Comparison of ENCODE assay signal across 18 mouse cellular contexts in genomic region chr8:119627613-119628359, GRCm38 (mm10). TPM values are rescaled to one million over a fixed set of nuclear protein-coding genes. Genes with fewer than 3 reads are reported as not detected.
DNase-seq lines count a peak whose midpoint lies in the region; ATAC-seq lines count a peak whose summit lies in the region.
"Had no signal": no experiment of that assay in that cellular context is flagged by ENCODE, and none has a peak within 500 bp of the region (broad histone marks: within the 10 kb centered on the region; RNA-seq: fewer than 3 reads in every experiment).

No protein-coding gene starts in this region.

- H3K27me3 ChIP-seq in kidney, embryonic 15.5 days = peaks cover 16% of the 10 kb centered on the region
- H3K27me3 ChIP-seq in liver, embryonic 13.5 days = peaks cover 19% of the 10 kb centered on the region

- ATAC-seq in kidney, embryonic 15.5 days (replicated peaks; ENCODE audit: low FRiP score) = 0 out of 2 replicates have a peak, but pooled peaks have one; percentile 47
- peak; percentile 52 for ATAC-seq in liver, embryonic 13.5 days (ENCODE audit: low read depth)

- no peak for DNase-seq in kidney, postnatal 10 days
- peak; percentile 81 for DNase-seq in ES-CJ7 (ENCODE audit: low read depth, low spot score)
- peak; percentile 63 for DNase-seq in embryo, embryonic 11 days
- DNase-seq in liver, embryonic 13.5 days = no peak
- DNase-seq in cerebellum, adult 11-12 months = no peak
- DNase-seq in thymus, postnatal 10 days (ENCODE audit: low spot score in 2 of 2) = no peak
- DNase-seq in spleen, postnatal 10 days (ENCODE audit: low spot score in 2 of 2) = no peak
- DNase-seq: cerebellum, postnatal 14 days; heart, adult 2 months; kidney, adult 2 months; layer of hippocampus, adult 9-11 months; left cerebral cortex, postnatal 4 days; lung, postnatal 4 days; right cerebral cortex, postnatal 14 days; thymus, postnatal 14 days had no signal

- H3K36me3 ChIP-seq in kidney, embryonic 15.5 days = no peaks in the 10 kb centered on the region
- no peaks in the 10 kb centered on the region for H3K36me3 ChIP-seq in liver, embryonic 13.5 days
- H3K36me3 ChIP-seq: hindbrain, embryonic 13.5 days had no signal

- H3K9me3 ChIP-seq in kidney, embryonic 15.5 days (replicated peaks) = no peaks in the 10 kb centered on the region
- no peaks in the 10 kb centered on the region for H3K9me3 ChIP-seq in liver, embryonic 13.5 days (replicated peaks)
- H3K9me3 ChIP-seq: hindbrain, embryonic 13.5 days had no signal

- WGBS in kidney, embryonic 15.5 days = 38% methylated on average over 10 of the region's 10 CpGs
- 30% methylated on average over 10 of the region's 10 CpGs for WGBS in liver, embryonic 13.5 days (ENCODE audit: insufficient replicate concordance)

- no peak overlapping the region for H3K9ac ChIP-seq in kidney, embryonic 15.5 days
- no peak overlapping the region for H3K9ac ChIP-seq in liver, embryonic 13.5 days
- H3K9ac ChIP-seq: hindbrain, embryonic 13.5 days had no signal

- no peak overlapping the region for H3K4me2 ChIP-seq in kidney, embryonic 15.5 days
- no peak overlapping the region for H3K4me2 ChIP-seq in liver, embryonic 13.5 days
- H3K4me2 ChIP-seq: hindbrain, embryonic 13.5 days had no signal

- H3K4me1 ChIP-seq in kidney, embryonic 15.5 days = peaks cover 19% of the 10 kb centered on the region; the same call in 1 of the 2 replicates
- peaks cover 16% of the 10 kb centered on the region for H3K4me1 ChIP-seq in liver, embryonic 13.5 days (replicated peaks)

- H3K4me3 ChIP-seq in kidney, embryonic 15.5 days (replicated peaks) = no peak overlapping the region
- no peak overlapping the region for H3K4me3 ChIP-seq in liver, embryonic 13.5 days (replicated peaks)
- H3K4me3 ChIP-seq: heart, adult 2 months; hindbrain, embryonic 13.5 days had no signal

- H3K27ac ChIP-seq in kidney, embryonic 15.5 days = no peak overlapping the region
- H3K27ac ChIP-seq in liver, embryonic 13.5 days = no peak overlapping the region
- H3K27ac ChIP-seq: heart, adult 2 months; hindbrain, embryonic 13.5 days had no signal

RNA-seq across cellular contexts. Expression of gene Kcng4, which starts 7.7 kb away (rescaled TPM):
- 0.05 TPM in 1 of 2 replicates, not detected in the other for polyA plus RNA-seq in kidney, embryonic 15.5 days (2015; fragmentation: Nextera tagmentation; extraction: Ambion mirVana)
- polyA plus RNA-seq in liver, embryonic 13.5 days (2015; fragmentation: Nextera tagmentation; extraction: Ambion mirVana) = not detected in 2 replicates
- polyA plus RNA-seq: hindbrain, embryonic 13.5 days had no signal

RNA-seq across cellular contexts. Expression of gene Adad2, which starts 15.2 kb away (rescaled TPM):
- polyA plus RNA-seq in kidney, embryonic 15.5 days (2015; fragmentation: Nextera tagmentation; extraction: Ambion mirVana) = not detected in 2 replicates
- polyA plus RNA-seq in liver, embryonic 13.5 days (2015; fragmentation: Nextera tagmentation; extraction: Ambion mirVana) = not detected in 2 replicates
- polyA plus RNA-seq: frontal cortex, adult 2 months; heart, adult 2 months; hindbrain, embryonic 13.5 days; kidney, adult 2 months had no signal

RNA-seq across cellular contexts. Expression of gene Taf1c, which starts 22.8 kb away (rescaled TPM):
- polyA plus RNA-seq in kidney, embryonic 15.5 days (2015; fragmentation: Nextera tagmentation; extraction: Ambion mirVana) = 10.8 and 12.9 TPM in 2 replicates
- polyA plus RNA-seq in liver, embryonic 13.5 days (2015; fragmentation: Nextera tagmentation; extraction: Ambion mirVana) = 6.6 and 6.8 TPM in 2 replicates

RNA-seq across cellular contexts. Expression of gene Wfdc1, which starts 38.4 kb away (rescaled TPM):
- 2.3 and 3.0 TPM in 2 replicates for polyA plus RNA-seq in kidney, embryonic 15.5 days (2015; fragmentation: Nextera tagmentation; extraction: Ambion mirVana)
- 1.2 and 1.3 TPM in 2 replicates for polyA plus RNA-seq in liver, embryonic 13.5 days (2015; fragmentation: Nextera tagmentation; extraction: Ambion mirVana)

RNA-seq across cellular contexts. Expression of gene Dnaaf1, which starts 52.8 kb away (rescaled TPM):
- 0.23 and 0.28 TPM in 2 replicates for polyA plus RNA-seq in kidney, embryonic 15.5 days (2015; fragmentation: Nextera tagmentation; extraction: Ambion mirVana)
- 0.05 and 0.07 TPM in 2 replicates for polyA plus RNA-seq in liver, embryonic 13.5 days (2015; fragmentation: Nextera tagmentation; extraction: Ambion mirVana)

Comparison
In these comparisons a context has a peak if more than half of its experiments do, and no peak if none do; other contexts are left out.
1. DNase-seq: peak in ES-CJ7 (single experiment) and embryo, embryonic 11 days (single experiment); none in kidney, postnatal 10 days (single experiment), liver, embryonic 13.5 days (single experiment), cerebellum, adult 11-12 months (single experiment), thymus, postnatal 10 days (0 of 2) and spleen, postnatal 10 days (0 of 2).